ENCODE assay signal across 8 mouse cellular contexts in the genomic region with DNA sequence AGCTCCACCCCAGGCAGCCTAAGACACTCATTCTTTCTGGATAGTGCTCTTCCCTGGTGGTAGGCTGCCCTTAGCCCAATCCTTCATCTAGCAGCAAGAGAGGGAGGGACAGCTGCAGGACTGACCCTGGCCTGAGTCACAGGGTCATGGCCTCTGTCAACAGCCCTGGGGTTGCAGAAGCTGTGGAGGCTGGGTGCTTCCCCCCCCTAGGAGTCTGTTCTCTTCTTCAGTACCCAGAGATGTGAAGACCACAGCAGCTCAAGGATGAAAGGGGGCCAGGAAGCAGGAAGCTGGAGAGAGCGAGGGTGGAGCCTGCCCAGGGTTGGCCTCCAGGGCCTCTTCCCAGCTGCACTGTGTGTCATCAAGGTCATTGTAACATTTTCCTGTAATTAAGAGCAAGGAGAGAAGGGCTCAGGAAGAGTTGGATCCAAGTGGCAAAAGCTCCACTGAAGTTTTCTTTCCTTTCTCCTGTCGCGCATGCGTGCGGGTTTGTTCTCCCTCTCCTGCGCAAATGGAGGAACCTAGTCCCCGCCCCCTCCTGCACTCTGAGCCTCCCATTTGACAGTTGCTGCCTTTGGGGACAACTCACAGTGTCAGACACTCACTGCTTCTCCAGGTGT. TPM values are rescaled to one million over a fixed set of nuclear protein-coding genes. Genes with fewer than 3 reads are reported as not detected.
A peak's percentile ranks its signal among the peaks of the same experiment; 100 is the strongest.
DNase-seq lines count a peak whose midpoint lies in the region; ATAC-seq and TF ChIP-seq lines count a peak whose summit lies in the region.

No protein-coding gene starts in this region.

- no peaks in the 10 kb centered on the region for H3K27me3 ChIP-seq in testis, adult 2 months (ENCODE audit: control insufficient read depth, insufficient read depth, low read length)
- H3K27me3 ChIP-seq in limb, embryonic 15.5 days, result no peaks in the 10 kb centered on the region
- H3K27me3 ChIP-seq in stomach, postnatal 0 days (ENCODE audit: control insufficient read depth, insufficient read depth, low read length), result no peaks in the 10 kb centered on the region
- H3K27me3 ChIP-seq in neural tube, embryonic 15.5 days (replicated peaks), result no peaks in the 10 kb centered on the region

- H3K9ac ChIP-seq in limb, embryonic 15.5 days, result no peak overlapping the region
- no peak overlapping the region for H3K9ac ChIP-seq in stomach, postnatal 0 days (ENCODE audit: low read length)
- H3K9ac ChIP-seq in neural tube, embryonic 15.5 days (replicated peaks), result no peak overlapping the region

- intact Hi-C loops in gastrocnemius, postnatal 14 days (cut with DNase I; ENCODE audit: low total_unique reads), result no loop called here

- 38% methylated on average over 7 of the region's 7 CpGs for WGBS in limb, embryonic 15.5 days
- 47% methylated on average over 7 of the region's 7 CpGs for WGBS in stomach, postnatal 0 days
- WGBS in neural tube, embryonic 15.5 days, result 51% methylated on average over 7 of the region's 7 CpGs

- peak overlapping the region; percentile 29; the same call in 1 of the 2 replicates for H3K27ac ChIP-seq in testis, adult 2 months (ENCODE audit: control insufficient read depth, insufficient read depth, low read depth, low read length)
- 0 out of 2 replicates have a peak overlapping the region, but pooled peaks have one; percentile 27 for H3K27ac ChIP-seq in limb, embryonic 15.5 days
- H3K27ac ChIP-seq in stomach, postnatal 0 days (replicated peaks), result 0 out of 2 replicates have a peak overlapping the region, but pooled peaks have one; percentile 45
- no peak overlapping the region for H3K27ac ChIP-seq in neural tube, embryonic 15.5 days (replicated peaks)

- ATAC-seq in limb, embryonic 15.5 days (ENCODE audit: insufficient number of reproducible peaks, low FRiP score, low TSS enrichment, low read depth), result no peak
- ATAC-seq in stomach, postnatal 0 days (ENCODE audit: low FRiP score, low TSS enrichment), result no peak
- no peak for ATAC-seq in neural tube, embryonic 15.5 days (ENCODE audit: low FRiP score)

- TF ChIP-seq EP300 in stomach, postnatal 0 days (optimal IDR thresholded peaks at IDR 0.05), result no peak

- H3K9me3 ChIP-seq in limb, embryonic 15.5 days, result no peaks in the 10 kb centered on the region
- no peaks in the 10 kb centered on the region for H3K9me3 ChIP-seq in stomach, postnatal 0 days (ENCODE audit: control insufficient read depth, low read length)
- H3K9me3 ChIP-seq in neural tube, embryonic 15.5 days (replicated peaks), result no peaks in the 10 kb centered on the region

- peak overlapping the region; percentile 17; the same call in 1 of the 2 replicates for H3K4me3 ChIP-seq in testis, adult 2 months (ENCODE audit: control insufficient read depth, low read depth, low read length)
- peak overlapping the region; percentile 11 for H3K4me3 ChIP-seq in limb, embryonic 15.5 days
- H3K4me3 ChIP-seq in stomach, postnatal 0 days (ENCODE audit: low read depth, low read length), result no peak overlapping the region
- no peak overlapping the region for H3K4me3 ChIP-seq in neural tube, embryonic 15.5 days (replicated peaks)

- no peak for TF ChIP-seq CTCF in testis, adult 2 months (IDR thresholded peaks at IDR 0.05; ENCODE audit: control insufficient read depth, insufficient read depth, insufficient replicate concordance, low read depth, low read length)
- no peak for TF ChIP-seq CTCF in stomach, postnatal 0 days (IDR thresholded peaks at IDR 0.05; ENCODE audit: low read depth)

- H3K4me2 ChIP-seq in limb, embryonic 15.5 days, result peak overlapping the region; percentile 22; the same call in 1 of the 2 replicates
- no peak overlapping the region for H3K4me2 ChIP-seq in stomach, postnatal 0 days (replicated peaks; ENCODE audit: low read depth)
- no peak overlapping the region for H3K4me2 ChIP-seq in neural tube, embryonic 15.5 days

- peaks cover 10% of the 10 kb centered on the region for H3K4me1 ChIP-seq in testis, adult 2 months (ENCODE audit: control insufficient read depth, insufficient read depth, low read length)
- H3K4me1 ChIP-seq in limb, embryonic 15.5 days, result peaks cover 19% of the 10 kb centered on the region; the same call in 1 of the 2 replicates
- no peaks in the 10 kb centered on the region for H3K4me1 ChIP-seq in stomach, postnatal 0 days (replicated peaks; ENCODE audit: control insufficient read depth, insufficient read depth)
- H3K4me1 ChIP-seq in neural tube, embryonic 15.5 days, result 0 out of 2 replicates have a peak, but pooled peaks cover 5% of the 10 kb centered on the region

- TF ChIP-seq POLR2A in testis, adult 2 months (IDR thresholded peaks at IDR 0.05; ENCODE audit: control insufficient read depth, low read depth, low read length), result no peak

- no peaks in the 10 kb centered on the region for H3K36me3 ChIP-seq in testis, adult 2 months (ENCODE audit: control insufficient read depth, insufficient read depth, low read length)
- no peaks in the 10 kb centered on the region for H3K36me3 ChIP-seq in limb, embryonic 15.5 days
- H3K36me3 ChIP-seq in stomach, postnatal 0 days (ENCODE audit: control insufficient read depth, insufficient read depth, low read length), result no peaks in the 10 kb centered on the region
- no peaks in the 10 kb centered on the region for H3K36me3 ChIP-seq in neural tube, embryonic 15.5 days

- DNase-seq in testis, postnatal 14 days (ENCODE audit: low spot score), result no peak
- DNase-seq in gastrocnemius, postnatal 14 days, result peak; percentile 58
- no peak for DNase-seq in stomach, postnatal 0 days (ENCODE audit: low spot score)
- DNase-seq in left cerebral cortex, adult 18-20 months (ENCODE audit: low spot score in 2 of 2), result no peak
- no peak for DNase-seq in cerebellum, adult 18-20 months

RNA-seq across cellular contexts. Expression of a gene that starts 10.2 kb away (rescaled TPM):
- 19.5 and 23.0 TPM in 2 replicates for polyA plus RNA-seq in testis, adult 2 months (2012; rRNA removed)
- 10 to 100 TPM; 10.4 to 11.9 TPM for total RNA-seq in gastrocnemius, postnatal 14 days (2021)
- 12.4 TPM in 2 replicates for polyA plus RNA-seq in limb, embryonic 15.5 days (2015; fragmentation: Nextera tagmentation; extraction: Ambion mirVana)
- polyA plus RNA-seq in stomach, postnatal 0 days (2015; fragmentation: Nextera tagmentation; extraction: Ambion mirVana), result 8.7 TPM in 2 replicates
- total RNA-seq in left cerebral cortex, adult 18-20 months (2021), result 10 to 100 TPM; 34.4 to 35.0 TPM
- polyA plus RNA-seq in neural tube, embryonic 15.5 days (2015; fragmentation: Nextera tagmentation; extraction: Ambion mirVana), result 11.0 and 14.1 TPM in 2 replicates

RNA-seq across cellular contexts. Expression of a gene that starts 18.1 kb away (rescaled TPM):
- polyA plus RNA-seq in testis, adult 2 months (2012; rRNA removed), result 61.5 and 61.7 TPM in 2 replicates
- total RNA-seq in gastrocnemius, postnatal 14 days (2021), result 1 to 10 TPM; 6.5 to 7.4 TPM
- polyA plus RNA-seq in limb, embryonic 15.5 days (2015; fragmentation: Nextera tagmentation; extraction: Ambion mirVana), result 15.3 and 17.7 TPM in 2 replicates
- 4.6 and 5.2 TPM in 2 replicates for polyA plus RNA-seq in stomach, postnatal 0 days (2015; fragmentation: Nextera tagmentation; extraction: Ambion mirVana)
- 10 to 100 TPM; 57.3 to 58.8 TPM for total RNA-seq in left cerebral cortex, adult 18-20 months (2021)
- 26.4 and 27.5 TPM in 2 replicates for polyA plus RNA-seq in neural tube, embryonic 15.5 days (2015; fragmentation: Nextera tagmentation; extraction: Ambion mirVana)

Comparison
In these comparisons a context has a peak if more than half of its experiments do, and no peak if none do; other contexts are left out.
1. H3K4me3 ChIP-seq: peak in testis, adult 2 months (single experiment) and limb, embryonic 15.5 days (single experiment); none in stomach, postnatal 0 days (single experiment) and neural tube, embryonic 15.5 days (single experiment).